Mouse (Mus musculus): Measurements from ENCODE around the gene Olfr1246. TPM values are rescaled to one million over a fixed set of nuclear protein-coding genes. Genes with fewer than 3 reads are reported as not detected.
"Not testable (repeated sequence)": the region's sequence is repeated elsewhere in the genome, so short reads cannot be mapped to it uniquely, and the experiment has no call there.

Olfr1246 gene
- polyA plus RNA-seq (2015; fragmentation: Nextera tagmentation; extraction: Ambion mirVana): not detected in 2 replicates

GRCm38 (mm10) chr2:89593057-89593456 is at the start of gene Olfr1246:
Gene Olfr1246 (minus strand): TSS chr2:89593157.
- TF ChIP-seq CTCF (IDR thresholded peaks at IDR 0.05): no peak
- no peak for TF ChIP-seq EP300 (IDR thresholded peaks at IDR 0.05)
- Histone ChIP-seq H3K4me2 (replicated peaks; ENCODE audit: low read depth, low read length) (no peak within 1 kb of the TSS), H3K9ac (replicated peaks; ENCODE audit: low read depth) (no peak within 1 kb of the TSS), H3K9me3 (ENCODE audit: low read length) (no peaks in the 10 kb centered on the region), H3K4me1 (ENCODE audit: insufficient read depth, low read depth, low read length) (no peaks in the 10 kb centered on the region), H3K27ac (ENCODE audit: low read length) (no peak within 1 kb of the TSS), H3K27me3 (replicated peaks; ENCODE audit: insufficient read depth, low read length) (no peaks in the 10 kb centered on the region), H3K36me3 (ENCODE audit: insufficient read depth, low read length) (no peaks in the 10 kb centered on the region), H3K4me3 (ENCODE audit: low read depth, low read length) (no peak within 1 kb of the TSS)
- DNase-seq (ENCODE audit: low spot score): no peak
- ATAC-seq: no peak
- 70% methylated on average over 2 of the region's 2 CpGs for WGBS

DNA sequence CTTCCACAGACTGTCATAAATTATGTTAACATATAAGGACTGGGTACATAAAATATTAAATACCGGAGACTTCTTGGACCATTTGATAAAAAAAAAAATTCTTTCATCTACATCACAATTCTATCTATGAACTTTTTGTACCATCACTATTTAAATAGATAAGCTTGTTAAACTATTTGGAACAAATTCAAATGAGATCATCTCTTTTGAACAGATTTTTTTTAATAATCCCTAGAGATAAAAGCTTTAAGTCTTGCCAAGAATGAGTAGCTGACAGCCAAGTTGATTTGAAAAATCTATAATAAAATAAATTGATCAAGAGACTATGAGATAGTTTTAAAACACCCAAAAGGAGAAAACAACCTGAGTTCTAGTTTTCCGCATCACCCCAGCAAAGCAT is 41.9 kb upstream of the Olfr1246 start, which contains the start of gene Olfr1249:
Gene Olfr1249, minus strand, starts transcription at position 101 of the 400 bp plus-strand sequence.
- H3K27ac ChIP-seq (ENCODE audit: low read length): no peak within 1 kb of the TSS
- DNase-seq (ENCODE audit: low spot score): no peak
- WGBS: 85% methylated on average over 2 of the region's 2 CpGs
- TF ChIP-seq CTCF (IDR thresholded peaks at IDR 0.05): no peak
- TF ChIP-seq EP300 (IDR thresholded peaks at IDR 0.05): no peak
- no peak within 1 kb of the TSS for H3K4me2 ChIP-seq (replicated peaks; ENCODE audit: low read depth, low read length)
- H3K9ac ChIP-seq (replicated peaks; ENCODE audit: low read depth): no peak within 1 kb of the TSS
- H3K27me3 ChIP-seq (replicated peaks; ENCODE audit: insufficient read depth, low read length): no peaks in the 10 kb centered on the region
- ATAC-seq: no peak
- no peaks in the 10 kb centered on the region for H3K4me1 ChIP-seq (ENCODE audit: insufficient read depth, low read depth, low read length)
- no peaks in the 10 kb centered on the region for H3K36me3 ChIP-seq (ENCODE audit: insufficient read depth, low read length)
- H3K4me3 ChIP-seq (ENCODE audit: low read depth, low read length): no peak within 1 kb of the TSS
- no peaks in the 10 kb centered on the region for H3K9me3 ChIP-seq (ENCODE audit: low read length)

GRCm38 (mm10) chr2:89618145-89618544 is 25.2 kb upstream of the Olfr1246 start, which contains the start of gene Olfr1248:
Gene Olfr1248 (minus strand): TSS chr2:89618245.
- not testable (repeated sequence) for H3K27ac ChIP-seq (ENCODE audit: low read length); H3K9ac ChIP-seq (replicated peaks; ENCODE audit: low read depth); DNase-seq (ENCODE audit: low spot score); H3K27me3 ChIP-seq (replicated peaks; ENCODE audit: insufficient read depth, low read length); ATAC-seq; H3K9me3 ChIP-seq (ENCODE audit: low read length); H3K4me1 ChIP-seq (ENCODE audit: insufficient read depth, low read depth, low read length); H3K4me3 ChIP-seq (ENCODE audit: low read depth, low read length); H3K4me2 ChIP-seq (replicated peaks; ENCODE audit: low read depth, low read length); H3K36me3 ChIP-seq (ENCODE audit: insufficient read depth, low read length)
- WGBS: 91% methylated on average over 1 of the region's 1 CpGs

DNA sequence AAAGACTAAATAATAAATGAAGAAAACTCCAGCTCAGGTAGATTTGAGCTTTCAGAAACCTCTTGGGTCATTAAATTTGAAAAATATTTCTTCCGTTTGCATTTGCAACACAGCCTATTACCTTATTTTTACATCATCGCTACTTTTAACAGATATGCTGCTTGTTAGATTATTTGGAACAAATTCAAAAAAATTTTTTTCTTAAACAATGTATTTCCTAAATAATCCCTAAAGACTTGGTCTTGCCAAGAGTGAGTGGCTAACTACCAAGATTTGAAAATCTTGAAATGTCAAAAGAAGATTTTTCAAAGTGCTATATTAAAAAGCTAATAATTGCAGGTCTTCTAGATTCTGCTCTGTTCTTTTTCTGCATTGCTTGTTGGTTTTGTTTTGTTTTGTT is 21.1 kb upstream of the Olfr1246 start, which contains the start of gene Olfr1247:
Gene Olfr1247, minus strand, starts transcription at position 101 of the 400 bp plus-strand sequence.
- Histone ChIP-seq H3K4me2 (replicated peaks; ENCODE audit: low read depth, low read length) (no peak within 1 kb of the TSS), H3K4me3 (ENCODE audit: low read depth, low read length) (no peak within 1 kb of the TSS), H3K9me3 (ENCODE audit: low read length) (no peaks in the 10 kb centered on the region), H3K9ac (replicated peaks; ENCODE audit: low read depth) (no peak within 1 kb of the TSS), H3K27ac (ENCODE audit: low read length) (no peak within 1 kb of the TSS), H3K27me3 (replicated peaks; ENCODE audit: insufficient read depth, low read length) (no peaks in the 10 kb centered on the region), H3K36me3 (ENCODE audit: insufficient read depth, low read length) (no peaks in the 10 kb centered on the region), H3K4me1 (ENCODE audit: insufficient read depth, low read depth, low read length) (no peaks in the 10 kb centered on the region)
- TF ChIP-seq EP300 (IDR thresholded peaks at IDR 0.05) (no peak), CTCF (IDR thresholded peaks at IDR 0.05) (no peak)
- no peak for ATAC-seq
- no peak for DNase-seq (ENCODE audit: low spot score)
- 88% methylated on average over 2 of the region's 2 CpGs for WGBS

DNA sequence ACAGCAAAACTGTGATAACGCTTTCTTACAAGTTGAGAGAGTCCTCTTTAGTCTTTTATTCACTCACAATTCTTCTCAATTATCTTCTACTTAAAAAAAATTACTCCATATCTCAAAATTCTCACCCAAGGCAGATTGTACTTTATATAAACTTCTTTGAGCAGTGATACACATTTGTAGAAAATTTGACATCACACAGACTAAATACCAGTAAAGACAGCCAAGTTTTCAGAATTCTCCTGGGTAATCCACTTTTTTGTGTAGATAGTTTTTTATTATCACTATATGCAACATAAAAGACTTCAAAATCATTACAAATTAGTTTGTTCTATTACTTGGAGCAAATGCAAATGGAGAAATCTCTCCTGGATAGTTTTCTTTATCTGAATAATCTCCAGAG is 14.6 kb downstream of the Olfr1246 start, which contains the start of gene Olfr1245:
Gene Olfr1245, minus strand, starts transcription at position 101 of the 400 bp plus-strand sequence.
- H3K9ac ChIP-seq (replicated peaks; ENCODE audit: low read depth): no peak within 1 kb of the TSS
- H3K4me2 ChIP-seq (replicated peaks; ENCODE audit: low read depth, low read length): no peak within 1 kb of the TSS
- ATAC-seq: no peak
- H3K36me3 ChIP-seq (ENCODE audit: insufficient read depth, low read length): no peaks in the 10 kb centered on the region
- DNase-seq (ENCODE audit: low spot score): no peak
- H3K9me3 ChIP-seq (ENCODE audit: low read length): no peaks in the 10 kb centered on the region
- no peaks in the 10 kb centered on the region for H3K27me3 ChIP-seq (replicated peaks; ENCODE audit: insufficient read depth, low read length)
- 67% methylated on average over 1 of the region's 1 CpGs for WGBS
- TF ChIP-seq EP300 (IDR thresholded peaks at IDR 0.05) (no peak), CTCF (IDR thresholded peaks at IDR 0.05) (no peak)
- H3K27ac ChIP-seq (ENCODE audit: low read length): no peak within 1 kb of the TSS
- no peaks in the 10 kb centered on the region for H3K4me1 ChIP-seq (ENCODE audit: insufficient read depth, low read depth, low read length)
- no peak within 1 kb of the TSS for H3K4me3 ChIP-seq (ENCODE audit: low read depth, low read length)

DNA sequence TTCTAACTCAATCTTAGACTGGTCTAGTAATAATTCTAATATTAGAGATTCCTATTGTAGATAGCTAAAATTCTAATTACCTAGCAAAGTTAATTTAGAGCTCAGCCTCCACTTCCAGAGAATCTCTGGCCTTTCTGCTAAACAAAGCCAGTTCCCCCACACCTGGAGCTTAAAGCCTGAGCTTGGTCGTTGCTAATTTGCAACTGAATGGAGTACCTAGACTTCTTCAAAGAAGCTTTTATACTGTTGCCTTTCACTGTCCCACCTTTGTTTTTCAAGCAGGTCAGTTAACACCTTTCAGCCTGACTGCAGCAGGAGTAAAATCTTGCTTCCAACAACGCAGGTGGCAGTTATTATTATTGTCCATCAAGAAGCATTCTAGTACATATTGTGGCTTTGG is 30.3 kb downstream of the Olfr1246 start:
- H3K36me3 ChIP-seq (ENCODE audit: insufficient read depth, low read length); H3K9ac ChIP-seq (replicated peaks; ENCODE audit: low read depth); H3K4me1 ChIP-seq (ENCODE audit: insufficient read depth, low read depth, low read length); H3K4me3 ChIP-seq (ENCODE audit: low read depth, low read length); H3K27ac ChIP-seq (ENCODE audit: low read length); DNase-seq (ENCODE audit: low spot score); H3K9me3 ChIP-seq (ENCODE audit: low read length); H3K4me2 ChIP-seq (replicated peaks; ENCODE audit: low read depth, low read length); ATAC-seq; H3K27me3 ChIP-seq (replicated peaks; ENCODE audit: insufficient read depth, low read length): not testable (repeated sequence)
- 51% methylated on average over 2 of the region's 2 CpGs for WGBS

- TF ChIP-seq EP300 (IDR thresholded peaks at IDR 0.05) (no peak), CTCF (IDR thresholded peaks at IDR 0.05) (no peak)
- Histone ChIP-seq H3K9me3 (ENCODE audit: low read length) (no peaks in the 10 kb centered on the region), H3K27ac (ENCODE audit: low read length) (no peak overlapping the region), H3K4me1 (ENCODE audit: insufficient read depth, low read depth, low read length) (no peaks in the 10 kb centered on the region), H3K4me2 (replicated peaks; ENCODE audit: low read depth, low read length) (no peak overlapping the region), H3K9ac (replicated peaks; ENCODE audit: low read depth) (no peak overlapping the region), H3K36me3 (ENCODE audit: insufficient read depth, low read length) (no peaks in the 10 kb centered on the region), H3K4me3 (ENCODE audit: low read depth, low read length) (no peak overlapping the region), H3K27me3 (replicated peaks; ENCODE audit: insufficient read depth, low read length) (no peaks in the 10 kb centered on the region)
- WGBS: 51% methylated on average over 2 of the region's 2 CpGs
- DNase-seq (ENCODE audit: low spot score) (no peak), ATAC-seq (no peak)
Measured at GRCm38 (mm10) chr2:89544516-89544915, 48.4 kb downstream of the Olfr1246 start.
